Mouse (Mus musculus) adrenal gland, postnatal 0 days (tissue): ENCODE measurements around the gene Ppm1e. TPM values are rescaled to one million over a fixed set of nuclear protein-coding genes. Genes with fewer than 3 reads are reported as not detected.

Experiments used
- polyA plus RNA-seq: library from polyadenylated mRNA; unstranded; fragments of >200 nt; fragmentation: Nextera tagmentation; extraction: Ambion mirVana; gene quantifications from 2 replicates; pipeline ENCODE4 v1.2.1, GENCODE M21; 2015

Ppm1e gene
- polyA plus RNA-seq = 2.9 and 4.7 TPM in 2 replicates

GRCm38 (mm10) chr11:87358331-87359261, at the start of gene Ppm1e:
Gene Ppm1e (minus strand): TSS chr11:87359023.

GRCm38 (mm10) chr11:87404876-87405275, 46.1 kb upstream of the Ppm1e start, which contains the start of the genes Rad51c and Tex14:
Gene Rad51c (minus strand): TSS chr11:87404954.
Gene Tex14 (plus strand): TSS chr11:87405065.

Other genes starting within 250 kb of the Ppm1e start
- gene Ska2, start 249.8 kb downstream of the Ppm1e start, polyA plus RNA-seq = 15.5 and 25.9 TPM in 2 replicates
- gene Trim37, start 231.9 kb downstream of the Ppm1e start, polyA plus RNA-seq = 15.2 and 16.2 TPM in 2 replicates
- gene Rad51c, start 45.9 kb upstream of the Ppm1e start, polyA plus RNA-seq = 2.7 and 3.5 TPM in 2 replicates
- gene Tex14, start 46.0 kb upstream of the Ppm1e start, polyA plus RNA-seq = 0.76 and 1.8 TPM in 2 replicates
- gene Gm11492, start 207.6 kb upstream of the Ppm1e start, polyA plus RNA-seq = not detected in 2 replicates
- gene Sept4, start 209.9 kb upstream of the Ppm1e start, polyA plus RNA-seq = 35.9 and 36.0 TPM in 2 replicates
- gene Mtmr4, start 233.1 kb upstream of the Ppm1e start, polyA plus RNA-seq = 10.0 and 10.9 TPM in 2 replicates